ENCODE assay signal across 19 mouse cellular contexts in the genomic region with DNA sequence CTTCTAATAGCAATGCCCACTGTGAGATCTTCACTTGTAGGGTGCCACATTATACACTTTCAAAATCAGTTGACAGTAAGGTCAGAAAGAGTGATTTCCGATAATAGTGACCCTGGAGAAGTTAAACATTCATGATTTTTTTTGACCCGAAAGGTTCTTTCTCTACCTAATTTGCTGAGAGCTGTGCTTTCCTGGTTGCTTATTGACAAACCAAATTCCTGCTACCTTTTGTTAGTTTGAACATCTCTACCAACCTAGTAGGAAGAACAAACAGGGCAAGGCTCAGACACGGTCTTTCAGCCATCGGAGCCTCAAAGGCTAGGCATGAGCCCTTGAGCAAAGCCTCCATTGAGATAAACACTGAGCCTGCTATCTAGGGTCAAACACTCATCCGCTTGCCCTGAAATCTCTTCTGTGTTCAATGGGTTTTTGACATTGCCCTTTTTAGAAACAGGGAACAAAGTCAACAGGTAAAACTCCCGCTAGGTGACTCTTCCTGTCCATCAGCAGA. TPM values are rescaled to one million over a fixed set of nuclear protein-coding genes. Genes with fewer than 3 reads are reported as not detected.
A peak's percentile ranks its signal among the peaks of the same experiment; 100 is the strongest.
DNase-seq lines count a peak whose midpoint lies in the region; ATAC-seq and TF ChIP-seq lines count a peak whose summit lies in the region.
"Had no signal": no experiment of that assay in that cellular context is flagged by ENCODE, and none has a peak within 500 bp of the region (broad histone marks: within the 10 kb centered on the region; RNA-seq: fewer than 3 reads in every experiment).

No protein-coding gene starts in this region.

- no peak overlapping the region for H3K9ac ChIP-seq in liver, adult 2 months (ENCODE audit: low read depth, low read length)
- no peak overlapping the region for H3K9ac ChIP-seq in liver, embryonic 14.5 days (replicated peaks)
- H3K9ac ChIP-seq in hindbrain, embryonic 13.5 days = no peak overlapping the region
- H3K9ac ChIP-seq: embryonic facial prominence, embryonic 15.5 days; heart, embryonic 13.5 days had no signal

- H3K9me3 ChIP-seq in liver, embryonic 14.5 days (ENCODE audit: control insufficient read depth, low read length) = no peaks in the 10 kb centered on the region
- no peaks in the 10 kb centered on the region for H3K9me3 ChIP-seq in hindbrain, embryonic 13.5 days
- H3K9me3 ChIP-seq: embryonic facial prominence, embryonic 15.5 days; forebrain, embryonic 10.5 days; heart, embryonic 13.5 days had no signal

- no peaks in the 10 kb centered on the region for H3K27me3 ChIP-seq in liver, adult 2 months (ENCODE audit: control insufficient read depth, insufficient read depth, low read length)
- H3K27me3 ChIP-seq in liver, embryonic 14.5 days (ENCODE audit: control insufficient read depth, insufficient read depth, low read length) = no peaks in the 10 kb centered on the region
- H3K27me3 ChIP-seq in hindbrain, embryonic 13.5 days = no peaks in the 10 kb centered on the region
- H3K27me3 ChIP-seq: embryonic facial prominence, embryonic 15.5 days; heart, embryonic 13.5 days had no signal

- no peak overlapping the region for H3K4me2 ChIP-seq in liver, embryonic 14.5 days (ENCODE audit: low read depth)
- H3K4me2 ChIP-seq in hindbrain, embryonic 13.5 days = no peak overlapping the region
- H3K4me2 ChIP-seq: embryonic facial prominence, embryonic 15.5 days; heart, embryonic 13.5 days had no signal

- TF ChIP-seq CTCF in liver, adult 2 months (IDR thresholded peaks at IDR 0.05; ENCODE audit: low read depth, low read length) = no peak
- no peak for TF ChIP-seq CTCF in liver, embryonic 14.5 days (IDR thresholded peaks at IDR 0.05; ENCODE audit: low read depth)

- peak; percentile 18 for DNase-seq in liver
- peak; percentile 100 for DNase-seq in liver, adult 2 months (ENCODE audit: extremely low read depth, low read depth, low spot score)
- DNase-seq in liver, embryonic 14.5 days (ENCODE audit: low read depth in 3 of 3, low spot score in 3 of 3) = peak in 2 of 3 experiments; percentile 17 to 36
- DNase-seq in yolk sac, embryonic 10.5 days (ENCODE audit: low spot score) = peak; percentile 80
- no peak for DNase-seq in layer of hippocampus, postnatal 25 days (ENCODE audit: extremely low spot score in 1 of 2, low spot score in 1 of 2)
- DNase-seq: adrenal gland, adult 8-10 months; adrenal gland, postnatal 36 days; cerebellum, adult 2 months; cerebellum, postnatal 10 days; embryo, embryonic 11 days; gastrocnemius, postnatal 36 days; heart, adult 11 months; heart, postnatal 36 days had no signal

- peaks cover 41% of the 10 kb centered on the region for H3K4me1 ChIP-seq in liver, adult 2 months (ENCODE audit: control insufficient read depth, insufficient read depth, low read length)
- peaks cover 0 to 2% of the 10 kb centered on the region in 2 experiments; a peak in 1 of 4 replicates for H3K4me1 ChIP-seq in liver, embryonic 14.5 days (replicated peaks; ENCODE audit: control insufficient read depth in 2 of 2, insufficient read depth in 2 of 2, low read length in 1 of 2)
- H3K4me1 ChIP-seq in hindbrain, embryonic 13.5 days (replicated peaks) = no peaks in the 10 kb centered on the region
- H3K4me1 ChIP-seq: embryonic facial prominence, embryonic 15.5 days had no signal

- TF ChIP-seq EP300 in liver, embryonic 14.5 days (IDR thresholded peaks at IDR 0.05; ENCODE audit: low read depth) = no peak

- no peak for TF ChIP-seq POLR2A in liver, adult 2 months (IDR thresholded peaks at IDR 0.05; ENCODE audit: extremely low read depth, insufficient read depth, low read length)

- no peak overlapping the region for H3K4me3 ChIP-seq in liver, adult 2 months (ENCODE audit: insufficient read depth, low read depth, low read length)
- H3K4me3 ChIP-seq in liver, embryonic 14.5 days (ENCODE audit: insufficient read depth in 1 of 2, low read depth in 2 of 2, low read length in 2 of 2) = no peak overlapping the region
- H3K4me3 ChIP-seq in hindbrain, embryonic 13.5 days = no peak overlapping the region
- H3K4me3 ChIP-seq: embryonic facial prominence, embryonic 15.5 days; erythroblast, embryonic 14.5 days; forebrain, embryonic 10.5 days; heart, embryonic 13.5 days had no signal

- H3K79me2 ChIP-seq in liver, adult 2 months (ENCODE audit: control insufficient read depth, insufficient read depth, low read length) = no peaks in the 10 kb centered on the region; the same call in 1 of the 2 replicates

- peaks cover 59% of the 10 kb centered on the region for H3K36me3 ChIP-seq in liver, adult 2 months (ENCODE audit: control insufficient read depth, insufficient read depth, low read length)
- H3K36me3 ChIP-seq in liver, embryonic 14.5 days (replicated peaks; ENCODE audit: control insufficient read depth, insufficient read depth, low read depth) = no peaks in the 10 kb centered on the region; the same call in none of the 2 replicates
- peaks cover 14% of the 10 kb centered on the region for H3K36me3 ChIP-seq in hindbrain, embryonic 13.5 days

- H3K27ac ChIP-seq in liver, adult 2 months (replicated peaks; ENCODE audit: insufficient read depth, low read depth, low read length) = peak overlapping the region; percentile 1
- H3K27ac ChIP-seq in liver, embryonic 14.5 days = no peak overlapping the region
- no peak overlapping the region for H3K27ac ChIP-seq in hindbrain, embryonic 13.5 days
- H3K27ac ChIP-seq: embryonic facial prominence, embryonic 15.5 days; forebrain, embryonic 10.5 days; heart, embryonic 13.5 days had no signal

- 25% methylated on average over 6 of the region's 6 CpGs for WGBS in liver, adult 2 months
- WGBS in liver, embryonic 14.5 days (ENCODE audit: insufficient replicate concordance) = 59% methylated on average over 6 of the region's 6 CpGs
- WGBS in hindbrain, embryonic 13.5 days = 90% methylated on average over 6 of the region's 6 CpGs

- ATAC-seq in liver, embryonic 14.5 days (ENCODE audit: insufficient read depth) = peak; percentile 67
- ATAC-seq in hindbrain, embryonic 13.5 days (ENCODE audit: low FRiP score) = no peak
- ATAC-seq: forebrain, embryonic 14.5 days had no signal

RNA-seq across cellular contexts. Expression of a gene that starts 18.5 kb away (rescaled TPM):
- total RNA-seq in liver, adult 2 months (2014; rRNA removed) = 530 and 615 TPM in 2 replicates
- polyA plus RNA-seq in liver, adult 2 months (2012; rRNA removed) = 649 and 698 TPM in 2 replicates
- 71.4 and 99.5 TPM in 2 replicates for polyA plus RNA-seq in liver, embryonic 14.5 days (2012; rRNA removed)
- 78.8 and 84.7 TPM in 2 replicates for polyA plus RNA-seq in liver, embryonic 14.5 days (2014; fragmentation: Nextera tagmentation; extraction: Ambion mirVana)
- 10 to 100 TPM; 32.8 to 57.2 TPM for total RNA-seq in layer of hippocampus, postnatal 25 days (2021)
- 36.1 and 48.9 TPM in 2 replicates for polyA plus RNA-seq in hindbrain, embryonic 13.5 days (2015; fragmentation: Nextera tagmentation; extraction: Ambion mirVana)

Comparison
In these comparisons a context has a peak if more than half of its experiments do, and no peak if none do; other contexts are left out.
1. DNase-seq: peak in liver (single experiment), liver, adult 2 months (single experiment), liver, embryonic 14.5 days (2 of 3) and yolk sac, embryonic 10.5 days (single experiment); none in layer of hippocampus, postnatal 25 days (0 of 2).